Mouse (Mus musculus) stomach, postnatal 0 days (tissue): ENCODE results near the gene Piga.

Experiments
- CTCF ChIP-seq: IDR thresholded peaks from 2 replicates; pipeline ENCODE4 v1.5.1; 2016; ENCODE audit warnings: antibody characterized with exemption, low read depth, mild to moderate bottlenecking, moderate library complexity
- EP300 ChIP-seq: optimal IDR thresholded peaks from 2 replicates; pipeline ENCODE3; 2016; ENCODE audit warnings: antibody characterized with exemption

DNA sequence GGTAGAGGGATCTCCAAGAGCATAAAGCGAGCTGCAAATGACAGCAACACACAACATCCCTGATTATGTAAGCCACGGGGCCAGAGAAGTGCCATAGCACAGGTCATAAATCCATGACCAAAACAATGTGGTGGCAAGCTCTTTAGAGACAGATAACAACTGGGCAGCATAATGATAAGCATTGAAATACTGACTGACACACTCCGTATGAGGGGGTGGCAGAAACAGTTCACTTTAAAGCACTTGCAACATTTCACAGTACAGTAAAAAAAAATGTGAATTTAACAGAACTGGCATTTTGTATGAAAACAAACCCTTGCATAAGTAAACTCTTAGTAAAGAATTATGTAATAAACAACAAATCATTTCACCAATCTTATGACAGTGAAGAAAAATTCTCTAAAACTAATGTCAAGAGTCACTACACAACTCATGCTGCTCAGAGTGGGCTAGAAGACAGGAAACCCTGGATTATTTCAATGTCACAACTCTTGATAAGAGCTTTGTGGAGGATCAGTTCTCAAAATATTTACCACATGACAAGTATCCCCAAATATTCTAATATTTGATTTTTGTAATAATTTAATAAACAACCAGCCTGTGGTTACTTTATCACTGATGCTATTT lies 11.2 kb upstream of the Piga start:
- TF ChIP-seq EP300 (no peak), CTCF (no peak)
